Mouse (Mus musculus): Measurements from ENCODE around the gene Ascl5.

Gene Ascl5

DNA sequence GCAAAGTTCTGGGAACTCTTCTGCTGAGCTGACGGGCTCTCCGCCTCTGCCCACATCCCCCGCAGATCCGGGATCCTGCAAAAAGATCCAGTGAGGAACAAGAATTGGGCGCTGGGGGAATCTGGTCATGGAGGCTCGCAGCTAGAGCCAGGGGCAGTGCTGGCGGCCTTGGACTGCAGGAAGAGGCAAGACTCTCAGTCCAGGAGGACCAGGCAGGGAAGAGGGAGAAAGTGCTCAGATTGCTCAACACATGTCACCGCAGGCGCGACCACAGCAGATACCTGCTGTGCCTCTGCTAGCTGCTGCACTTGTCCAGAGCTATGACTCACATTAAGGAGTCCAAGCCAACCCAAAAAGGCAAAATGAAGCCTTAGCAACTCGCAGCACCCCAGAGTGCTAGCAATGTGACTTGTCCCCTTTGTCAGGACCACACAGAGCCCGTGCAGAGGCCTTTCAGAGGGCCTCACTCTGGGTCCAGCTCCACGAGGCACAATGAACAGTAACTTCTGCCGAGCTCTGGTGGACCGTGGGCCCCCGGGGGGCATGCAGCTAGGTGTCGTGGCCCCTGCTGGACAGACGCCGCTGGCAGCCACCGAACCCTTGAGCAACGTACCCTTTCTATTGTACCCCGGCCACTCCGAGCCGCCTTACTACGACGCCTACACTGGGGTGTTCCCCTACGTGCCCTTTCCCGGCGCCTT, at the start of gene Ascl5:
Gene Ascl5, plus strand, starts transcription at position 493 of the 701 bp plus-strand sequence.
- in situ Hi-C loops (cut with MboI, MseI), result no loop called here

GRCm38 (mm10) chr1:136001438-136001837, 49.2 kb upstream of the Ascl5 start:
- in situ Hi-C loops (cut with MboI, MseI), result no loop called here

DNA sequence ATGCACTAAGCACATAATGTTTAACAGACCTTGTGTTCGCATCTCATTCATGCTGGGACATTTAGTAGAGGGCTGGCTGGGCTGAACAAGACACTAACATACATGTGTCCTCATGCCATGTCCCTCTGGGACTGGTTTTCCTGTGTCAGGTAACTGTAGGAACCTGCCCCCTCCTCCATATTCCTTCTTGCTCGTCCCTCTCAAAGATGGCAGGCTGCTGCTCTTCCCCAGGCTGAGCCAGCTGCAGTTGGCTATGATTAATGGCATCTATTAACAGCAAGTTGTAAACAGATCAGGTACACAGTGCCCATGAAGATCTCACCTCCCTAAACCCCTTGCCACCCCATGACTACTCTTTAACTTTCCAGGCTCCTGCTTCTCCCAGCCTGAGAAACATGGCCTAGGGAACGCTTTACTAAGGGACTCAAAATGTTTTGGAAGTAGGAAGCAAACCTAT, 44.3 kb upstream of the Ascl5 start, which contains the start of gene Igfn1:
Gene Igfn1, minus strand, starts transcription at position 51 of the 457 bp plus-strand sequence.
- in situ Hi-C loops (cut with MboI, MseI), result no loop called here

GRCm38 (mm10) chr1:136007211-136008158, 43.1 kb upstream of the Ascl5 start, which contains the start of gene Tmem9:
TSS of gene Tmem9 (plus strand) at chr1:136008150.
- in situ Hi-C loops (cut with MboI, MseI), result no loop called here

- in situ Hi-C loops (cut with MboI, MseI), result no loop called here
Observed at GRCm38 (mm10) chr1:136008159-136008533, 42.5 kb upstream of the Ascl5 start.

DNA sequence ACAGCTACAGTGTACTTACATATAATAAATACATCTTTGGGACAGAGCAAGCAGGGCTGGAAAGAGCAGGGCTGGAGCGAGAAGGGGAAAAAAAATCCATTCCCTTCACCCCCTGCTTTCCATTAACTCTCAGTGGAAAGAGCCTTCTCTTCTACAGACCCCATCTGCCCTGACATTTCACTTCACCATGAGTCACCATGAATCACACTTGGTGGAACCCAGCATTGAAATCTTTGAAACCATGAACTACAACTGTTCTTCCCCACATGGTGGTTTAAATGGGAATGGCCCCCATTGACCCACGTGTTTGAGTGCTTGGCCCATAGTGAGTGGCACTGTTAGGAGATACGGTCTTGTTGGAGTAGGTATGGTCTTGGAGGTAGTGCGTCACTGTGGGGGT, 40.4 kb upstream of the Ascl5 start:
- in situ Hi-C loops (cut with MboI, MseI), result no loop called here

DNA sequence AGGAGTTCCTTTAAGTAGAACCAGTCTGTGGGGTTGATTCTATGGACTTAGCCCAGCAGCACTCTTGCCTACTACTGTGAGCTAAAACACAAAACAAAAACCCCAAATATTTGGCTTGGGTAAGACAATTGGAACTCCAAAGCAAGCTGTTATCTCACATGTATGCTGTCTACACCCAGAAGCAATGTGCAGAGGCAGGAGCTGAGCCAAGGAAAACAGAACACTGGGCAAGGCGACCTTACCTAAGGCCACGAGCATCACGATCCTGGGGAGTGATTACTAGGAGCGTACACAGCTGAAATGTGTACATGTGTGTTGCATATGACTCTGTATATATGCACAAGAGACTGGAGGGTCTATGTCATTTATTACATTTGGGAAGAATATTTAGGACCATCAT, 37.1 kb upstream of the Ascl5 start:
- in situ Hi-C loops (cut with MboI, MseI), result no loop called here

DNA sequence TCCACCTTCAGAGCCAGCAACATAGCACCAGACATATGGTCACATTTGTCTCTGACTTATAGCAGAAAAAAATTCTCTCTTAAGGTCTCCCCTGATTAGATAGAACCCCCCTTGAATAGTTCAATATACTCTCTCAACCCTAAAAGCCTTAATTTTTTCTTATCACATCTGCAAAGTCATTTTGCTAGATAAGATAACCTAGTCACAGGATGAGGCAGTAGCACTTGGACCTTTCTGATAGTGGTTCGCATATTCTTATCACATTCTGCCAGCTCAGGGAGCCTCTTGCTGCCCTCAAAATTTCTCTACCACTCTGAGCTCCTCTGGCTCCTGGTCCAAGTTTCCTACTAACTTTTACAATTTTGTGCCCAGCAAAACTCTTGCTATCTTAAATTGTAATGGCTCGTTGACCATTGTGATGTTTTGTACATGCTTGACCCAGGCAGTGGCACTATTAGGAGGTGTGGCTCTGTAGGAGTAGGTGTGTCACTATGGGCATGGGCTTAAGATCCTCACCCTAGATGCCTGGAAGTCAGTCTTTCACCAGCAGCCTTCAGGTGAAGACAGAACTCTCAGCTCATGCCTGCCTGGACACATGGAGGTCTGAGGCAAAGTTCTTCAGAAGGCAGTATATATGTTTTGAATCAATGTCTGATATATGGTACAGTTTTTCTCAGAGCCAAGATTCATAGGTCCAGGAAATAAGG, 35.7 kb upstream of the Ascl5 start:
- in situ Hi-C loops (cut with MboI, MseI), result no loop called here

GRCm38 (mm10) chr1:136017307-136017706, 33.3 kb upstream of the Ascl5 start:
- in situ Hi-C loops (cut with MboI, MseI), result no loop called here

- in situ Hi-C loops (cut with MboI, MseI), result no loop called here
Observed at GRCm38 (mm10) chr1:136017907-136018313, 32.7 kb upstream of the Ascl5 start.

- in situ Hi-C loops (cut with MboI, MseI), result no loop called here
Observed at GRCm38 (mm10) chr1:136018390-136019189, 32.0 kb upstream of the Ascl5 start.

DNA sequence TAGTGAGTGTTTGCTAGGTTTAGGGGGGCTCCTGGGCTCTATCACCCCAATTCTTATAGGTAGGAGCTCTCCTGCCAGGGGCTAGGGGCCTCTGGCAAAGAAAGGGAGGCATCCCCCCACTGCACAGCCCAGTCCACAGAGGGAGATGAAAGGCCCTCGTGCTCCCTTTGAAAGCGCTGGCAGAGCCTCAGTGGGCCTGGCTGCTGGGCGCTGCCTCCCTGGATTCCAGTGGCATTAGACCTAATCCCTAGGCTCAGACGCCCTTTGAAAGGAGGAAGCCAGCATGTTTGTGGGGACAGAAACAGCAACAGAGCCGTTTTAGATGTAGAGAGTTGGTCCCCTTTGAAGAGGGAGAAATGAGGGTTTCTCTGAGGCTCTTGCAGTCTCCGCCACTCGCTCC, 20.4 kb upstream of the Ascl5 start:
- in situ Hi-C loops (cut with MboI, MseI), result no loop called here

- in situ Hi-C loops (cut with MboI, MseI), result no loop called here
Observed at GRCm38 (mm10) chr1:136031697-136032096, 18.9 kb upstream of the Ascl5 start.

DNA sequence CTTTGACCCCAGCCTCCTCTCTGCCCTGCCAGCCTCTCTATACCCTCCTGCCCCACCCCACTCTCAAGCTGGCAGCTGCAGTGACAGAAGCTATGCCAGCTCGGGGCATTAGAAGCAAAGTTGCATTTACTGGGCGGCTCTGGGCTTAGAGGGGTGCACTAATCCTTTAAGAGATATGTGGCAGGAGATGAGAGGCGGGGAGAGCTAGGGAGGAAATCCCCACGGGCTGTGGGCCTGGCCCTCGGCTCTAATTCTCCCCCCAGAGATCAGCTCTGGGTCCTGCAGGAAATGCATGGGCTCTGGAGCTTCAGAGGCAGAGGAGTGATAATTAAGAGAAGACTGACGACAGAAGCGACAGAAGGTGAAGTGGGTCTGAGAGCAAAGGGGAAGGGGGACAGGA, 17.6 kb upstream of the Ascl5 start:
- in situ Hi-C loops (cut with MboI, MseI), result no loop called here

DNA sequence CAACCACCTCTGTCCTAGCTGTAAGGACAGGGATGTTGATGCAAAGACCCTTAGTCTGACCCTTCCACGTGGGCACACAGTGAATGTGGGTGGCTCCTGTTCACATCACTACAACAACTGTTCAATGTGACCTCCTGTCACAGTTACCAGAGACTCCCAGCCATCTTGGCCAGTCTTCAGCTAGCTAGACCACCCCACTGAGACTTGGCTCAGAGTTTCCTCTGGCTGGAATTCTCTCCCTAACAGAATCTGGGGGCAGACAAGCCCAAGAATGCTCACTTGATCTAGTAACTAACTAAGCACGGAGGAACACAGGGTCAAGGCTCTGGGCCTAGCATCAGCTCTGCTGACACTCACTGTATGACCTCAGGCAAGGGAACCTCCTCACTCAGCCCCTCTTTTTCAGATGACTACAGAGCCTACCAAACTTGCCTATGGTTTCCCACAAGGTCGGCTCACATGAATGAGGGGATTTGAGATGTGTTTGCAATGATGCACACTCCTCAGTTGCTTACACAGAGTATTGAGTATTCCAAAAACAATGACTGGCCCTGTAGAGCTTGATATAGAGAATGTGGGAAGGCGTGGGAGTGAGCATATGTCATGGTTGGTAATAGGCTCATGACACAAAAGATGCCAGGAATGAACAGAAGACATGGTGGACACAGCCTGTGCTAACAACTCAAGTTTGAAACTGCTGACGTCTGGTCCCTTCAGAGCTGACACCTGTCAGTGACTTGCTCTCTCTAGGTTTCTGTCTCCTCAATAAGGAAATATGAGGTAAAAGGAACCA, 11.7 kb upstream of the Ascl5 start:
- in situ Hi-C loops (cut with MboI, MseI), result no loop called here

- in situ Hi-C loops (cut with MboI, MseI), result no loop called here
Observed at GRCm38 (mm10) chr1:136040452-136040851, 10.2 kb upstream of the Ascl5 start.

- in situ Hi-C loops (cut with MboI, MseI), result no loop called here
Observed at GRCm38 (mm10) chr1:136040874-136041273, 9.7 kb upstream of the Ascl5 start.

- in situ Hi-C loops (cut with MboI, MseI), result no loop called here
Observed at GRCm38 (mm10) chr1:136045774-136046173, 4.8 kb upstream of the Ascl5 start.

GRCm38 (mm10) chr1:136047432-136047831, 3.2 kb upstream of the Ascl5 start:
- in situ Hi-C loops (cut with MboI, MseI), result no loop called here

DNA sequence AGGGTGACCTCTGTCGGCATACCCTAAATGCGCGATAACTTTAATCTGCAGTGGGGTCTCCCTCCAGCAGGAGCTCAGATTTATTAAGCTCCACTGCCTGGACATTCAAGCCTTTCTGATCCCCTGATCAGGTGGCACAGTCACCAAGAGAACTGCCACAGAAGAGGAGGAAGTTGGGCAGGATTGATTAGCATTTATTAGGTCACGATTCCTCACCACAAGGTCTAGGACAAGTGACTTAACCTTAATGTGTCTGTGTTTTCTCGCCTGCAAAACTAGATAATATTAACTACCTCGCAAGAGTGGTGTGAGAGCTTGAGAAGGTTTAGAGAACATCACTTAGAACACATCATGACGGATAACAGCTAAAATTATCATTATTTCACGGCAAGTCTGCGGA, 2.7 kb upstream of the Ascl5 start:
- in situ Hi-C loops (cut with MboI, MseI), result no loop called here

- in situ Hi-C loops (cut with MboI, MseI), result no loop called here
Observed at GRCm38 (mm10) chr1:136051013-136051315, 360 bp downstream of the Ascl5 start.

Data from T-helper 1 cell (primary cell).